Mouse (Mus musculus) 3T3-L1 (cell line): Measurements from ENCODE around the gene Fbxo40.
A peak's percentile ranks its signal among the peaks of the same experiment; 100 is the strongest.

Experiments used
- DNase-seq: peaks from one replicate; pipeline ENCODE4 v3.0.0-alpha.2; 2015; ENCODE audit warnings: low read depth, low spot score

Fbxo40 gene

GRCm38 (mm10) chr16:36946459-36947159, 43.7 kb downstream of the Fbxo40 start:
- DNase-seq, result no peak

- no peak for DNase-seq
Observed at GRCm38 (mm10) chr16:36944895-36945424, 45.3 kb downstream of the Fbxo40 start.

- no peak for DNase-seq
Observed at GRCm38 (mm10) chr16:36943591-36943990, 46.7 kb downstream of the Fbxo40 start.

GRCm38 (mm10) chr16:36941895-36942294, 48.4 kb downstream of the Fbxo40 start:
- no peak for DNase-seq

GRCm38 (mm10) chr16:36941137-36941727, 49.0 kb downstream of the Fbxo40 start:
- DNase-seq, result no peak

GRCm38 (mm10) chr16:36935814-36936213, 54.5 kb downstream of the Fbxo40 start:
- DNase-seq, result no peak

GRCm38 (mm10) chr16:36934841-36935620, 55.2 kb downstream of the Fbxo40 start, which contains the start of gene Hcls1:
Gene Hcls1, plus strand, starts transcription at chr16:36934983.
- no peak for DNase-seq

GRCm38 (mm10) chr16:36934131-36934840, 56.0 kb downstream of the Fbxo40 start:
- peak; percentile 53 for DNase-seq

- no peak for DNase-seq
Observed at GRCm38 (mm10) chr16:36932546-36932945, 57.7 kb downstream of the Fbxo40 start.

GRCm38 (mm10) chr16:36931976-36932375, 58.3 kb downstream of the Fbxo40 start:
- no peak for DNase-seq

GRCm38 (mm10) chr16:36931381-36931780, 58.9 kb downstream of the Fbxo40 start:
- no peak for DNase-seq

- DNase-seq, result no peak
Observed at GRCm38 (mm10) chr16:36930231-36931136, 59.8 kb downstream of the Fbxo40 start.

GRCm38 (mm10) chr16:36929216-36929615, 61.1 kb downstream of the Fbxo40 start:
- DNase-seq, result no peak

- no peak for DNase-seq
Observed at GRCm38 (mm10) chr16:36928106-36928500, 62.2 kb downstream of the Fbxo40 start.

GRCm38 (mm10) chr16:36927495-36928105, 62.7 kb downstream of the Fbxo40 start:
- no peak for DNase-seq

GRCm38 (mm10) chr16:36926514-36927447, 63.5 kb downstream of the Fbxo40 start:
- DNase-seq, result no peak

GRCm38 (mm10) chr16:36925797-36926196, 64.5 kb downstream of the Fbxo40 start:
- no peak for DNase-seq

GRCm38 (mm10) chr16:36925351-36925750, 64.9 kb downstream of the Fbxo40 start:
- no peak for DNase-seq

GRCm38 (mm10) chr16:36924312-36924711, 66.0 kb downstream of the Fbxo40 start:
- DNase-seq, result no peak
